Mouse (Mus musculus): ENCODE measurements around the gene Aph1b. TPM values are rescaled to one million over a fixed set of nuclear protein-coding genes. Genes with fewer than 3 reads are reported as not detected.

The Aph1b gene
- polyA plus RNA-seq (2012; rRNA removed), result 6.0 and 10.4 TPM in 2 replicates

DNA sequence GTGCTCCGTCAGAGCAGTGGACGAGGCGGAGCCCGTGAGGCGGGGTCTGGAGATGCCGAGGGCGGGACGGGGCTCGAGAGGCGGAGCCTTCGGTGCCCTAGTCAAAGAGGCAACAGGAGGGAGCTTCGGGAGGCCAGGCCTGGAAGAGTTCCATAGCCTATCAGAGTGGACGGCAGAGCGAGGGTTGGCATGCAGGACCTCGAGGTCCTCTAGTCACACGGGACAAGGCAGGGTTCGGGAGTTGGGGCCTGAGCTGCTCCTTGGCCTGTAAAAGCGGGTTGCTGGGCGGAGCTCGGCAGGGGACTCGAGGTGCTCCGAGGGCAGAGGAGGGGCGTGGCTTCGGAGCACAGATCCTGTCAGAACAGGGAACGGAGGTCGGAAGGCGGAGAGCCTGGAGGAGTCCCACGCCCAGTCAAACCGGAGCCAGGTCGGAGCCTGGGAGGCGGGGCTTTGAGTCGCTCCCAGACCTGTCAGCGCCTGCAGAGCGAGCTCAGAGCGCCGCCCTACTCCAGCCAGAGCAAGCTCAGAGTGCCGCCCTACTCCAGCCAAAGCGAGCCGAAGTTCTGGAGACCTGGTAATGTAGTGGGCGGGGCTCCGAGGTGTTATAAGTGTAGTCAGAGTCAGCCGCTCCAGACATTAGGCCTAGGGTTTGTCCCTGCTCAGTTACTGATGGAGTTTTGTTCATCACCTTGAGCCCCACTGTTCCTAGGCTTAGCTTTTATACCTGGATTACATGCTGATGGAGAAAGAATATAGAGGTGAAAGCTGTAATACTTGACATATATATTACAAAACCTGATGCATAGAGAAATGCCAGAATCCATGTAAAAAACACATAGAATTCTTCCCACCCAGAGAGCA, at the start of gene Aph1b:
TSS of gene Aph1b (minus strand) at position 27 of the 861 bp plus-strand sequence.

DNA sequence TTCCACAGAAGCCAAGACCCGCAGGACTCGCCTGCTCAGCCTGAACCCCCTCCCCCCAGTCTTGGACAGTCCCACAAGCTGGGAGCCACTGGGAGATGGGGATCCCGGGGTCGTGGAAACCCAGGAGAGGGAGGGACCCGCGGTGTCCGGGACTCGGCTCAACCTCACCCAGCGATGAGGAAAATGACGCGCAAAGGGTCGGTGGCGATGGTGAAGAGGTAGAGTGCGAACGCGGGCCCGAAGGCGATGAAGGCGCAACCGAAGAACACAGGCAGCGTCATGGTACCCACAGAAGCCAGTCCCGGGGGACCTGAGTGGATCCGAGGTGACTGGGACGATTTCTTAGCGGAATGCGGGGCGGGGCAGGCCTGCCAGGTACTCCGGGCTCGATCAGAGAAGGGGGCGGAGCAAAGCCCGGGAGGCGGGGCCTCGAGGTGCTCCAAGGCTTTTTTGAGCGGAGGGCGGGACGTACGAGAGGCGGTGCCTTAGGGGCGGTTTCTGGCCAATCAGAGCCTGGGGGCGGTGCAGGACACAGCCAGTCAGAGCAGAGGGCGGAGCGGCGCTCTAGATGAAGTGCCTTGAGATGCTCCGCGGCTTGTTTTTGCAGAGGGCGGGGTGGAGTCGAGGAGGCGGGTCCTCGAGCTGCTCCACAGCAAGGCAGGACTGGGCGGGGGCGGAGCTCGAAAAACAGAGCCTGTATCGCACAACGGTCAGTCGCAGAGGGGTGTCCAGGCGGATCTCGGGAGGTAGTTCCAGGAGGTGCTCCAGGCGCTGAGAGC, 39.2 kb upstream of the Aph1b start, which contains the start of gene Aph1c:
TSS of gene Aph1c (minus strand) at position 409 of the 779 bp plus-strand sequence.

DNA sequence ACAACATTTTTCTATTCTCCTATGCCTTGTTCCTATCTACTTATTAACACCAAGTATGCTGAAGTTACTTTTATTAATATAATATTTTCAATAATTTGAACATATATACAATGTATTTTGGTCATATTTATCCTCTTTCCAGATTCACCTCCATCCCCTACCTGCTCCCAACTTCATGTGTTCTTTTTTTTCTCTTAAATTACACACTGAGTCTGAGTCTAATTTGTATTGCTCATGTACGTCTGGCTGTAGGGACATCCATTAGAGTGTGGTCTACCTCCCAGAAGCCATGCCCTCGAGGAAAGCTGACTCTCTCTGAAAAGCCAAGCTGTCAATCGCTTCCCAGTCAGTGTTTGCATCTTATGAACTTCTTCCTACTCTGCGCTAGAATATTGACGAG, 1.4 kb upstream of the Aph1b start, which contains the start of gene Gm10647:
TSS of gene Gm10647 (plus strand) at position 301 of the 400 bp plus-strand sequence.

Other genes starting within 250 kb of the Aph1b start
- gene Usp3, start 202.3 kb downstream of the Aph1b start, polyA plus RNA-seq (2012; rRNA removed), result 60.2 and 74.2 TPM in 2 replicates
- gene Car12, start 81.8 kb downstream of the Aph1b start, polyA plus RNA-seq (2012; rRNA removed), result 0.77 and 2.2 TPM in 2 replicates
- gene Gm10647, start 1.5 kb upstream of the Aph1b start, polyA plus RNA-seq (2012; rRNA removed), result 0.20 and 0.26 TPM in 2 replicates
- gene Aph1c, start 39.2 kb upstream of the Aph1b start, polyA plus RNA-seq (2012; rRNA removed), result 0.46 and 1.8 TPM in 2 replicates
- 16.7 and 22.0 TPM in 2 replicates for gene Rab8b, start 124.2 kb upstream of the Aph1b start, polyA plus RNA-seq (2012; rRNA removed)
- gene Rps27l, start 150.6 kb upstream of the Aph1b start, polyA plus RNA-seq (2012; rRNA removed), result 144 and 320 TPM in 2 replicates
- gene Lactb, start 180.0 kb upstream of the Aph1b start, polyA plus RNA-seq (2012; rRNA removed), result 10.6 and 14.2 TPM in 2 replicates

All from central nervous system, embryonic 11.5 days (tissue).